Mouse (Mus musculus): ENCODE measurements around the gene Prrt4. TPM values are rescaled to one million over a fixed set of nuclear protein-coding genes. Genes with fewer than 3 reads are reported as not detected.
"Not testable (repeated sequence)": the region's sequence is repeated elsewhere in the genome, so short reads cannot be mapped to it uniquely, and the experiment has no call there.

Gene Prrt4
- polyA plus RNA-seq, 1 experiment from 2014 or later = 2.0 TPM

DNA sequence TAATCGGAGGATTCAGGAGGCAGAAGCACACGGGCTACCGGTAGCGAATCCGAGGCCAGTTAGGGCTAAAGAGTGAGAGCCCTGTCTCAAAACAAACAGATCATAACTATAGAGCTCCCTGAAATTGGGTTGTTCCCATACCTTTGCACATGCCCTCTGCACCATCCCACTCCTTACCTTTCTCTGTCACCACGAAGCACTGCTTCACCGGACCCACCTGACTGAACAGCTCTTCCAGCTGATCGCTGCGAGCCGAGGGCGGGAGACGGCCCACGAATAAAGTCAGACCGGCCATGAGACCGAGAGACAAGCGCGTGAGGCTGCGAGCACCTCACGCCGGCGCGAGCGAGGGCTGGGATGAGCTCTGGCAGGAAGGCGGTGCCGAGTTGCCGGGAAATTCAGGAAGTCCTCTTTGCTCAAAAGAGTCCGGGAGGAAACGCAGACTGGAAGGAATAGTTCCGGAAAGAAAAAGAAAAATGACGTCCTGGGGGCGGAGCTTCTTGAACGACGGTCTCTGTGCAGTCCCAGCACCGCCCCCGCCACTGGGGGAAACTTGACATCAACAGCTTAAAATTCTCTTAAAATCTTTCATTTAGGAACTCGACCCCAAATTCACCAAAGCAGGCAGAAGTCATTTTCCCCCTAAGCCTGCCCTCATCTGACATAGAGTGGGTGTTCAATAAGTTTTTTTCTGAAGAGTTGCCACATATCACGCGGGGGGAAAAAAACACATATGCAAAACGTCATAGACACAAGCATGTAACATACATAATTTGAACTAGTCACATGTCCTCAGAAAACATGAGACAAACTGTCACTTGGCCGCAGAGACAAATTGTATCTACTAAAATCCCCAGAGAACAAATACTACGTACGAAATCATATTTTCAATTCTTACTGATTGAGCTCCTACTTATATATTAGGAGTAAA, 14.8 kb downstream of the Prrt4 start, which contains the start of gene Rbm28:
Rbm28 (minus strand) TSS at position 693 of the 931 bp plus-strand sequence.
- Histone ChIP-seq H3K27me3 (ENCODE audit: low read depth, poor library complexity, severe bottlenecking) (peaks cover 21% of the 10 kb centered on the region), H3K4me1 (peaks cover 14% of the 10 kb centered on the region), H3K4me3 (peak within 1 kb of the TSS; percentile 89), H3K9me3 (replicated peaks) (no peaks in the 10 kb centered on the region), H3K36me3 (peaks cover 12% of the 10 kb centered on the region), H3K27ac (peak within 1 kb of the TSS; percentile 77)
- peak; percentile 87 for DNase-seq (ENCODE audit: low spot score)
- WGBS = 8% methylated on average over 42 of the region's 42 CpGs

DNA sequence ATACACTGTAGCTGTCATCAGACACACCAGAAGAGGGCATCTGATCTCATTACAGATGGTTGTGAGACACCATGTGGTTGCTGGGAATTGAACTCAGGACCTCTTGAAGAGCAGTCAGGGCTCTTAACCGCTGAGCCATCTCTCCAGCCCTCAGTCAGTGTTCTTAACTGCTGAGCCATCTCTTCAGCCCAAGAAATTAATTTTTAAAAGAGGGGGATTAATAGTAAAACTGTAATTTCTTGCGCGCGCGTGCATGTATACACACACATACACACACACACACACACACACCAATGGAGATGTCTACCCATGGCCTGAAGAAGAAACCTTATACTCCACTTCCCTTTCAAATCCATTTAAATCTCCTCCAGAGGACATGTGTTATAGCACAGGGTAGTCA, 18.1 kb downstream of the Prrt4 start:
- WGBS = 98% methylated on average over 5 of the region's 5 CpGs

DNA sequence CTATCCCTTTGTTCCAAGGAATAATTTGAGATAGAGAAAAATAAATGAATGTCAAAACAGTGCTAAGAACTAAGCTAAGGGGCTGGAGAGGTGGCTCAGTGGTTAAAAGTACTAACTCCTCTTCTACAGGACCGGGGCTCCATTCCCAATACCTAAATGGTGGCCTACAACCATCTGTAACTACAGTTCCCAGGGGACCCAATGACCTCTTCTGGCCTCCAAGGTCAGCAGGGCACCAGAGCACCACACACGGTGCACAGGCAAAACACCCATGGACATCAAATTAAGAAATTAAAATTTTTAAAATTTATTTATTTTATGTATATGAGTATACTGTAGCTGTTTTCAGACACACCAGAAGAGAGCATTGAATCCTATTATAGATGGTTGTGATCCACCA, 18.6 kb downstream of the Prrt4 start:
- H3K4me3 ChIP-seq = no peak overlapping the region
- no peak for DNase-seq (ENCODE audit: low spot score)
- peaks cover 49% of the 10 kb centered on the region for H3K36me3 ChIP-seq
- peaks cover 14% of the 10 kb centered on the region for H3K4me1 ChIP-seq
- H3K27me3 ChIP-seq (ENCODE audit: low read depth, poor library complexity, severe bottlenecking) = no peaks in the 10 kb centered on the region
- 92% methylated on average over 2 of the region's 2 CpGs for WGBS
- H3K9me3 ChIP-seq (replicated peaks) = no peaks in the 10 kb centered on the region
- H3K27ac ChIP-seq = no peak overlapping the region

More for the DNA sequence above, 18.1 kb downstream of the Prrt4 start:
- H3K27ac ChIP-seq; H3K27me3 ChIP-seq (ENCODE audit: low read depth, poor library complexity, severe bottlenecking); H3K4me3 ChIP-seq; DNase-seq (ENCODE audit: low spot score); H3K9me3 ChIP-seq (replicated peaks): not testable (repeated sequence)
- peaks cover 14% of the 10 kb centered on the region for H3K4me1 ChIP-seq
- peaks cover 44% of the 10 kb centered on the region for H3K36me3 ChIP-seq

DNA sequence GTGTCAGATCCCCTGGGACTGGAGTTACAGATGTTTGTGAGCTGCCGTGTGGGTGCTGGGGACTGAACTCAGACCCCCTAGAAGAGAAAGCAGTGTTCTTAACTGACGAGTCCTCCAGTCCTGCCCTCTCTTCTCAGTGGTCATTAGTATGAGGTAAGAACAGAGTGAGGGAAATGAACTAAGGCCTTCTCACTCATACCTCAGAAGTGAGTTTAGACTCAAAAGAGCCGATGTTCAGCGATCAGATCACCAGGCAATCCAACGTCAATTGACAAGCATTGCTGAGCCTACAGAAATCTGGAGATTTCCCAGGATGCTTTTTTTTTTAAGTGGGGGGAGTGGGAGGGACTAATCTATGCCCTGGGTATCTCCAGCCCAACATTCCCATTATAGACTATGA, 23.1 kb downstream of the Prrt4 start:
- no peak for DNase-seq (ENCODE audit: low spot score)
- H3K27me3 ChIP-seq (ENCODE audit: low read depth, poor library complexity, severe bottlenecking) = no peaks in the 10 kb centered on the region
- H3K36me3 ChIP-seq = peaks cover 90% of the 10 kb centered on the region
- H3K27ac ChIP-seq = no peak overlapping the region
- WGBS = 93% methylated on average over 5 of the region's 5 CpGs
- H3K4me1 ChIP-seq = no peaks in the 10 kb centered on the region
- no peak overlapping the region for H3K4me3 ChIP-seq
- no peaks in the 10 kb centered on the region for H3K9me3 ChIP-seq (replicated peaks)

GRCm38 (mm10) chr6:29150001-29150400, 29.4 kb downstream of the Prrt4 start:
- H3K27ac ChIP-seq = no peak overlapping the region
- peaks cover 83% of the 10 kb centered on the region for H3K36me3 ChIP-seq
- no peaks in the 10 kb centered on the region for H3K9me3 ChIP-seq (replicated peaks)
- 93% methylated on average over 1 of the region's 1 CpGs for WGBS
- no peak for DNase-seq (ENCODE audit: low spot score)
- no peaks in the 10 kb centered on the region for H3K27me3 ChIP-seq (ENCODE audit: low read depth, poor library complexity, severe bottlenecking)
- no peak overlapping the region for H3K4me3 ChIP-seq
- H3K4me1 ChIP-seq = no peaks in the 10 kb centered on the region

DNA sequence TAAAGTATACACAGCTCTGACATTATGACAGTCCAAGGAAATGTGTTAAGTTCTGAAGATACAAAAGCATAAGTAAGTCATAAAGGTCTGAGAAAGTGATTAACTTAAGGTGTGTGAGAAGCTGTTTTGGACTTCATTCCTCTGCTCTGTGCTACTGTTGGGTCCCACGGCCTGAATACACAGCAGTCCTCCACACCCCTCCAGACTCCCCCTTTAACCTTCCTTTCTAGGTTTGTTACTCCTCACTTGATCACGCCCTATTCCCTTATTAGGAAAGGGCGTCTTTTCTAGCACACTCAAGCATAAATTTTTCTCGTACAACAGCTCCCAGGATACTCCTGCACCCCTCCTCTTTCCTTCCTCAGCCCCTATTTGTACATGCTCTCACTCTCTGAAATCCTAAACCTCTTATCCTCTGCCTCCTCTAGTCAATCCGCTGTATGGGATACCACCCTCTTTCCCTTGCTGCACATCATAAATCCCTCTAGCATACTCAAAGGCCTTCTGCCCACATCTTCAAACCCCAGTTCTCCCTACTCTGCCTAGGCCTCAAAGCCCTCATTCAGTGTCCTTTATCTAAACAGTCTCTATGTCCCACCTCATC, 31.9 kb downstream of the Prrt4 start:
- WGBS = 83% methylated on average over 5 of the region's 5 CpGs
- H3K4me3 ChIP-seq = no peak overlapping the region
- H3K9me3 ChIP-seq (replicated peaks) = no peaks in the 10 kb centered on the region
- H3K27ac ChIP-seq = no peak overlapping the region
- peaks cover 68% of the 10 kb centered on the region for H3K36me3 ChIP-seq
- no peak for DNase-seq (ENCODE audit: low spot score)
- H3K27me3 ChIP-seq (ENCODE audit: low read depth, poor library complexity, severe bottlenecking) = no peaks in the 10 kb centered on the region
- no peaks in the 10 kb centered on the region for H3K4me1 ChIP-seq

GRCm38 (mm10) chr6:29146641-29147040, 32.7 kb downstream of the Prrt4 start:
- Histone ChIP-seq H3K4me1 (no peaks in the 10 kb centered on the region), H3K27me3 (ENCODE audit: low read depth, poor library complexity, severe bottlenecking) (no peaks in the 10 kb centered on the region), H3K27ac (no peak overlapping the region), H3K9me3 (replicated peaks) (no peaks in the 10 kb centered on the region), H3K36me3 (peaks cover 68% of the 10 kb centered on the region), H3K4me3 (no peak overlapping the region)
- no peak for DNase-seq (ENCODE audit: low spot score)
- WGBS = 76% methylated on average over 7 of the region's 7 CpGs

DNA sequence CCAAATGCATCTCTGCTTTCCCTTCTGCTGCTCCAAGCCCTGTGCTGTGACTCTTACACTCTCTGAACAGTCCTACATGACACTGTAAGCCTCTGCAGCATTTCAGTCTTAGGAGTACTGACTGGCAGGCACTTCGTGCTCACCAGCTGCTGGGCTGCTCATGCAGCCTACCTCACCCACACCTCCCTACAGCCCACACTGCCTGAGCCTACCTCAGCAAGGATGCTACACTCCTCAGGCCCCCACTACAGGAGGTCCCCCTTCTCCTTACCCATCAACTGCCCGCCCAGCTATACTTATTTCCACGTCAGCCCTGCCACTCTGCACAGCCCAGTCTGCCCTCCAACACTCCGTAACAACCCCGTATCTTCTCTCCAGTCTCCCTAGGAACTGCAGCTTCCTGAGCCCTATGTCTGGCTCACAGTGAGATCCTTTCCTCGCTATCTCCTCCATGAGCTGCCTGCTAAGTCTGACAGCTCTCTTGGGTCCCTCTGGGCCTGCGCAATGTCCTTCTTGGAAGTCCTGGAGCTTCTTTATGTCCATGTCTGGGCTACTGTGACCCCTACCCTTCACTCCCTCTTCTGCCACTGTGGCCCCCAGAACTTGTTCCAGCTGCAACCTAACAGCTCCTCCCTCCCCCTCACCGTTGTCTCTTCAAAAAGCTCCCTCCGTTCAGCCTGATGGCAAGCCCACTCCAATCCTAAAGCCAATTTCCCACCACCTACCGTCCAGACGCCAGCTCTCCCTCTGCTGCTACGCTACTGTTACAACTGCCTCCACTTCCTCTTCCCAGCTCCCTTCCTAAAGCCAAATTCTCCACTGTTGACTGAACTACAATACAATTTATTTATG, 33.7 kb downstream of the Prrt4 start:
- H3K36me3 ChIP-seq = peaks cover 68% of the 10 kb centered on the region
- 67% methylated on average over 12 of the region's 12 CpGs for WGBS
- H3K27ac ChIP-seq = no peak overlapping the region
- no peak for DNase-seq (ENCODE audit: low spot score)
- no peaks in the 10 kb centered on the region for H3K4me1 ChIP-seq
- H3K27me3 ChIP-seq (ENCODE audit: low read depth, poor library complexity, severe bottlenecking) = no peaks in the 10 kb centered on the region
- H3K9me3 ChIP-seq (replicated peaks) = no peaks in the 10 kb centered on the region
- H3K4me3 ChIP-seq = no peak overlapping the region

- H3K36me3 ChIP-seq = peaks cover 70% of the 10 kb centered on the region
- H3K4me3 ChIP-seq = no peak overlapping the region
- no peaks in the 10 kb centered on the region for H3K9me3 ChIP-seq (replicated peaks)
- no peaks in the 10 kb centered on the region for H3K27me3 ChIP-seq (ENCODE audit: low read depth, poor library complexity, severe bottlenecking)
- H3K27ac ChIP-seq = no peak overlapping the region
- 81% methylated on average over 3 of the region's 3 CpGs for WGBS
- H3K4me1 ChIP-seq = no peaks in the 10 kb centered on the region
- DNase-seq (ENCODE audit: low spot score) = no peak
Measured at GRCm38 (mm10) chr6:29144971-29145370, 34.4 kb downstream of the Prrt4 start.

- no peak overlapping the region for H3K27ac ChIP-seq
- no peak overlapping the region for H3K4me3 ChIP-seq
- no peaks in the 10 kb centered on the region for H3K9me3 ChIP-seq (replicated peaks)
- 50% methylated on average over 5 of the region's 5 CpGs for WGBS
- peaks cover 67% of the 10 kb centered on the region for H3K36me3 ChIP-seq
- no peaks in the 10 kb centered on the region for H3K4me1 ChIP-seq
- DNase-seq (ENCODE audit: low spot score) = peak; percentile 62
- no peaks in the 10 kb centered on the region for H3K27me3 ChIP-seq (ENCODE audit: low read depth, poor library complexity, severe bottlenecking)
Measured at GRCm38 (mm10) chr6:29143608-29144007, 35.8 kb downstream of the Prrt4 start.

GRCm38 (mm10) chr6:29137441-29137840, 41.9 kb downstream of the Prrt4 start:
- H3K4me3 ChIP-seq = no peak overlapping the region
- peaks cover 94% of the 10 kb centered on the region for H3K36me3 ChIP-seq
- no peaks in the 10 kb centered on the region for H3K9me3 ChIP-seq (replicated peaks)
- DNase-seq (ENCODE audit: low spot score) = no peak
- no peaks in the 10 kb centered on the region for H3K27me3 ChIP-seq (ENCODE audit: low read depth, poor library complexity, severe bottlenecking)
- no peak overlapping the region for H3K27ac ChIP-seq
- no peaks in the 10 kb centered on the region for H3K4me1 ChIP-seq
- WGBS = 97% methylated on average over 9 of the region's 9 CpGs

- no peak for DNase-seq (ENCODE audit: low spot score)
- H3K36me3 ChIP-seq = peaks cover 98% of the 10 kb centered on the region
- WGBS = 92% methylated on average over 9 of the region's 9 CpGs
- H3K27ac ChIP-seq = no peak overlapping the region
- no peaks in the 10 kb centered on the region for H3K27me3 ChIP-seq (ENCODE audit: low read depth, poor library complexity, severe bottlenecking)
- no peaks in the 10 kb centered on the region for H3K4me1 ChIP-seq
- H3K4me3 ChIP-seq = no peak overlapping the region
- H3K9me3 ChIP-seq (replicated peaks) = no peaks in the 10 kb centered on the region
Measured at GRCm38 (mm10) chr6:29133100-29133499, 46.3 kb downstream of the Prrt4 start.

All from limb, embryonic 10.5 days (tissue).